In genomic region chr9:34752801-34753170, GRCm38 (mm10) we compare ENCODE assay signal across 8 mouse cellular contexts.
DNase-seq lines count a peak whose midpoint lies in the region; ATAC-seq lines count a peak whose summit lies in the region.

No protein-coding gene starts in this region.

- no peaks in the 10 kb centered on the region for H3K36me3 ChIP-seq in midbrain, embryonic 11.5 days (ENCODE audit: control insufficient read depth, insufficient read depth, low read length)
- H3K36me3 ChIP-seq in midbrain, embryonic 15.5 days (replicated peaks), result no peaks in the 10 kb centered on the region
- H3K36me3 ChIP-seq in liver, embryonic 13.5 days, result no peaks in the 10 kb centered on the region

- ATAC-seq in midbrain, embryonic 11.5 days (ENCODE audit: low FRiP score), result no peak
- no peak for ATAC-seq in midbrain, embryonic 15.5 days (replicated peaks)
- no peak for ATAC-seq in liver, embryonic 13.5 days (ENCODE audit: low read depth)
- ATAC-seq in megakaryocyte-erythroid progenitor cell, adult 5-6 weeks (replicated peaks; ENCODE audit: low FRiP score, low TSS enrichment, poor library complexity, severe bottlenecking), result no peak; the same call in 1 of the 2 replicates

- H3K27ac ChIP-seq in midbrain, embryonic 11.5 days (ENCODE audit: low read depth, low read length), result no peak overlapping the region
- no peak overlapping the region for H3K27ac ChIP-seq in midbrain, embryonic 15.5 days
- no peak overlapping the region for H3K27ac ChIP-seq in liver, embryonic 13.5 days

- DNase-seq in midbrain, embryonic 11.5 days (ENCODE audit: low spot score, missing footprints), result peak; percentile 93
- DNase-seq in adrenal gland, adult 8-10 months, result peak; percentile 24
- peak; percentile 74 for DNase-seq in embryo, embryonic 11 days
- DNase-seq in kidney, adult 9 months, result peak; percentile 67
- DNase-seq in liver, embryonic 13.5 days, result peak; percentile 3
- DNase-seq in right cerebral cortex, postnatal 14 days, result peak; percentile 75

- H3K4me1 ChIP-seq in midbrain, embryonic 11.5 days (ENCODE audit: control insufficient read depth, insufficient read depth, low read length), result peaks cover 4% of the 10 kb centered on the region
- peaks cover 26% of the 10 kb centered on the region; the same call in 1 of the 2 replicates for H3K4me1 ChIP-seq in midbrain, embryonic 15.5 days
- H3K4me1 ChIP-seq in liver, embryonic 13.5 days (replicated peaks), result no peaks in the 10 kb centered on the region

- WGBS in midbrain, embryonic 11.5 days, result 29% methylated on average over 4 of the region's 4 CpGs
- 34% methylated on average over 4 of the region's 4 CpGs for WGBS in midbrain, embryonic 15.5 days
- WGBS in liver, embryonic 13.5 days (ENCODE audit: insufficient replicate concordance), result 18% methylated on average over 4 of the region's 4 CpGs

- no peaks in the 10 kb centered on the region for H3K27me3 ChIP-seq in midbrain, embryonic 11.5 days (ENCODE audit: control insufficient read depth, insufficient read depth, low read length)
- H3K27me3 ChIP-seq in midbrain, embryonic 15.5 days (replicated peaks), result no peaks in the 10 kb centered on the region
- no peaks in the 10 kb centered on the region for H3K27me3 ChIP-seq in liver, embryonic 13.5 days

- no peak overlapping the region for H3K4me3 ChIP-seq in midbrain, embryonic 11.5 days (ENCODE audit: low read depth, low read length)
- no peak overlapping the region for H3K4me3 ChIP-seq in midbrain, embryonic 15.5 days
- H3K4me3 ChIP-seq in liver, embryonic 13.5 days (replicated peaks), result no peak overlapping the region

- H3K4me2 ChIP-seq in midbrain, embryonic 11.5 days, result no peak overlapping the region
- H3K4me2 ChIP-seq in midbrain, embryonic 15.5 days, result no peak overlapping the region
- no peak overlapping the region for H3K4me2 ChIP-seq in liver, embryonic 13.5 days

- H3K9ac ChIP-seq in midbrain, embryonic 11.5 days (ENCODE audit: low read length), result no peak overlapping the region
- no peak overlapping the region for H3K9ac ChIP-seq in midbrain, embryonic 15.5 days
- no peak overlapping the region for H3K9ac ChIP-seq in liver, embryonic 13.5 days

- H3K9me3 ChIP-seq in midbrain, embryonic 11.5 days (ENCODE audit: control insufficient read depth, low read length), result no peaks in the 10 kb centered on the region
- H3K9me3 ChIP-seq in midbrain, embryonic 15.5 days, result no peaks in the 10 kb centered on the region
- H3K9me3 ChIP-seq in liver, embryonic 13.5 days (replicated peaks), result no peaks in the 10 kb centered on the region

Comparison
In these comparisons a context has a peak if more than half of its experiments do, and no peak if none do; other contexts are left out.
1. DNase-seq: peak in every context shown above with its lines; median percentile 93 in midbrain, embryonic 11.5 days; 75 in right cerebral cortex, postnatal 14 days; 74 in embryo, embryonic 11 days; 67 in kidney, adult 9 months; 24 in adrenal gland, adult 8-10 months; 3 in liver, embryonic 13.5 days.